ENCODE assay signal across 8 mouse cellular contexts in the genomic region with DNA sequence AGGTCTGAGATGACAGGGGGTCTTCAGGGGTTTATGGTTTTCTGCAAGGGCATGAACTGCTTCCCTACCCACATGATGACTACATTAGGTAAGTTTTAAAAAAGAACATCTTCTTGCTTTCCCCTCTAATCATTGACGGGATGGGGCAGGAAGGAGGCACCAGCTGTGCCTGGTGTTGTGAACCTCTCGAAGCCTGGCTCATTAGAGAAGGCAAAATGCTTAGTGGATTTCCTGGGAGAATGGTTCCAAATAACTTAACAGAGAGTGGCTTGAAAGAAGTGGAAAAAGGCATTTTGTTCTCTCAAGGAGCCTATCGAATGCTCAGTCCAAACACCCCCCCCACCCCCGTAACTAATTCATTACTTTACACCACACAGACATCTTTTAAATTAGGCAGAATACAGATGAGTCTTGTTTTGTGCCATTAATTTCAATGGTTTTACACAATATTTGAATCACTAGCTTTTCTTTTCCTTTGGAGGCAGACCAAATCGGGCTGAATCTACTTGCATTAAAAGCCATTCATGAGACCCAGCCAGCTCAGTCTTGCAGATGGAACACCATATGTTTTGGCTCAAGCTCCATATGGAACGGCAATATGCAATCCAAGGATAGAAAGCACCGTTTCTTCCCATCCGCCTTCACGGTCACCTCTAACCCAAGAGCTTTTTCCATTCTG.
DNase-seq lines count a peak whose midpoint lies in the region; ATAC-seq and TF ChIP-seq lines count a peak whose summit lies in the region.

No protein-coding gene starts in this region.

- 0 out of 2 replicates have a peak overlapping the region, but pooled peaks have one; percentile 1 for H3K27ac ChIP-seq in hindbrain, postnatal 0 days
- H3K27ac ChIP-seq in midbrain, embryonic 12.5 days (replicated peaks), result peak overlapping the region; percentile 15; the same call in 1 of the 2 replicates

- H3K4me1 ChIP-seq in hindbrain, postnatal 0 days (ENCODE audit: insufficient read depth, low read length), result peaks cover 13% of the 10 kb centered on the region; the same call in 1 of the 2 replicates
- peaks cover 36% of the 10 kb centered on the region for H3K4me1 ChIP-seq in midbrain, embryonic 12.5 days

- ATAC-seq in hindbrain, postnatal 0 days, result peak; percentile 88
- ATAC-seq in midbrain, embryonic 12.5 days (ENCODE audit: low FRiP score, low read depth), result peak; percentile 48

- no peak overlapping the region for H3K4me3 ChIP-seq in hindbrain, postnatal 0 days (ENCODE audit: low read length)
- H3K4me3 ChIP-seq in midbrain, embryonic 12.5 days, result no peak overlapping the region

- peak; percentile 71 for DNase-seq in cerebellum, adult 11 months
- peak; percentile 77 to 87 for DNase-seq in cerebellum, postnatal 36 days
- peak; percentile 92 for DNase-seq in hindbrain, postnatal 0 days (ENCODE audit: low spot score)
- no peak for DNase-seq in urinary bladder, postnatal 14 days (ENCODE audit: low spot score)
- no peak for DNase-seq in thymus, postnatal 0 days (ENCODE audit: low spot score)
- no peak for DNase-seq in heart, postnatal 4 days
- no peak for DNase-seq in lung, postnatal 4 days

- no peaks in the 10 kb centered on the region for H3K9me3 ChIP-seq in hindbrain, postnatal 0 days (ENCODE audit: low read length)
- H3K9me3 ChIP-seq in midbrain, embryonic 12.5 days, result no peaks in the 10 kb centered on the region

- H3K9ac ChIP-seq in hindbrain, postnatal 0 days (replicated peaks; ENCODE audit: low read length), result no peak overlapping the region
- H3K9ac ChIP-seq in midbrain, embryonic 12.5 days (replicated peaks), result no peak overlapping the region

- H3K4me2 ChIP-seq in hindbrain, postnatal 0 days (ENCODE audit: low read depth, low read length), result 0 out of 2 replicates have a peak overlapping the region, but pooled peaks have one; percentile 18
- no peak overlapping the region for H3K4me2 ChIP-seq in midbrain, embryonic 12.5 days (replicated peaks)

- H3K36me3 ChIP-seq in hindbrain, postnatal 0 days (ENCODE audit: insufficient read depth, low read length), result no peaks in the 10 kb centered on the region
- H3K36me3 ChIP-seq in midbrain, embryonic 12.5 days, result no peaks in the 10 kb centered on the region

- H3K27me3 ChIP-seq in hindbrain, postnatal 0 days (ENCODE audit: insufficient read depth, low read length), result no peaks in the 10 kb centered on the region
- H3K27me3 ChIP-seq in midbrain, embryonic 12.5 days, result peaks cover 13% of the 10 kb centered on the region; the same call in 1 of the 2 replicates

- WGBS in hindbrain, postnatal 0 days, result 19% methylated on average over 9 of the region's 9 CpGs
- WGBS in midbrain, embryonic 12.5 days, result 46% methylated on average over 9 of the region's 9 CpGs

- TF ChIP-seq CTCF in hindbrain, postnatal 0 days (IDR thresholded peaks at IDR 0.05; ENCODE audit: low read depth), result no peak

Comparison
In these comparisons a context has a peak if more than half of its experiments do, and no peak if none do; other contexts are left out.
1. DNase-seq: peak in cerebellum, adult 11 months (single experiment), cerebellum, postnatal 36 days (2 of 2) and hindbrain, postnatal 0 days (single experiment); none in urinary bladder, postnatal 14 days (single experiment), thymus, postnatal 0 days (single experiment), heart, postnatal 4 days (single experiment) and lung, postnatal 4 days (0 of 2).